Mouse (Mus musculus) liver, embryonic 13.5 days (tissue): ENCODE results near the gene Nsf. TPM values are rescaled to one million over a fixed set of nuclear protein-coding genes. Genes with fewer than 3 reads are reported as not detected.

ENCODE experiments used
- ATAC-seq: fragments of 200-750 bp; cut with Nextera tagmentation; 2 replicates; pipeline ENCODE4 v1.8.0; 2017; ENCODE audit warnings: low read depth, mild to moderate bottlenecking, moderate number of reproducible peaks, moderate library complexity
- DNase-seq: peaks from one replicate; pipeline ENCODE4 v3.0.0; 2022
- H3K27ac ChIP-seq: fragments of 300-500 bp; sonication (generic); 2 replicates; pipeline ENCODE4 v1.5.1; 2015; ENCODE audit warnings: moderate library complexity, mild to moderate bottlenecking, inconsistent platforms
- H3K27me3 ChIP-seq: fragments of 300-500 bp; sonication (generic); 2 replicates; pipeline ENCODE4 v1.6.1; 2015; ENCODE audit warnings: mild to moderate bottlenecking, inconsistent platforms
- H3K36me3 ChIP-seq: fragments of 300-500 bp; sonication (generic); 2 replicates; pipeline ENCODE4 v1.6.1; 2015; ENCODE audit warnings: mild to moderate bottlenecking, inconsistent platforms
- H3K4me1 ChIP-seq: fragments of 300-500 bp; sonication (generic); replicated peaks from 2 replicates; pipeline ENCODE4 v1.6.1; 2015; ENCODE audit warnings: inconsistent platforms
- H3K4me2 ChIP-seq: fragments of 300-500 bp; sonication (generic); 2 replicates; pipeline ENCODE4 v1.6.1; 2015; ENCODE audit warnings: inconsistent platforms, mild to moderate bottlenecking, moderate library complexity
- H3K4me3 ChIP-seq: fragments of 300-500 bp; sonication (generic); replicated peaks from 2 replicates; pipeline ENCODE4 v1.5.1; 2015; ENCODE audit warnings: mild to moderate bottlenecking, inconsistent platforms
- H3K9ac ChIP-seq: fragments of 300-500 bp; sonication (generic); 2 replicates; pipeline ENCODE4 v1.6.1; 2015; ENCODE audit warnings: mild to moderate bottlenecking, inconsistent platforms
- H3K9me3 ChIP-seq: fragments of 300-500 bp; sonication (generic); replicated peaks from 2 replicates; pipeline ENCODE4 v1.6.1; 2016; ENCODE audit warnings: inconsistent platforms
- WGBS: fragments of 180-500 bp; shearing (Covaris S2); methylation state at CpG from one replicate; pipeline ENCODE4 v1.1.7; 2015; ENCODE audit not compliant: insufficient replicate concordance; 5-methylcytosine and 5-hydroxymethylcytosine counted together
- polyA plus RNA-seq: library from polyadenylated mRNA; unstranded; fragments of >200 nt; fragmentation: Nextera tagmentation; extraction: Ambion mirVana; gene quantifications from 2 replicates; pipeline ENCODE4 v1.2.1, GENCODE M21; 2015

Gene Nsf
- polyA plus RNA-seq, 1 experiment from 2014 or later, result 29.6 TPM

GRCm38 (mm10) chr11:103808771-103809610 is 144.9 kb downstream of the Nsf start:
- DNase-seq (no peak), ATAC-seq (no peak)
- no peak overlapping the region for H3K9ac ChIP-seq

GRCm38 (mm10) chr11:103807966-103808365 is 145.9 kb downstream of the Nsf start:
- ATAC-seq, result no peak

More at GRCm38 (mm10) chr11:103808771-103809610, 144.9 kb downstream of the Nsf start:
- peaks cover 92% of the 10 kb centered on the region for H3K27me3 ChIP-seq
- no peaks in the 10 kb centered on the region for H3K36me3 ChIP-seq
- no peak overlapping the region for H3K27ac ChIP-seq
- H3K4me1 ChIP-seq, result peaks cover 11% of the 10 kb centered on the region
- H3K9me3 ChIP-seq, result no peaks in the 10 kb centered on the region
- WGBS, result 9% methylated on average over 29 of the region's 29 CpGs
- peak overlapping the region; percentile 55 for H3K4me3 ChIP-seq
- peak overlapping the region; percentile 70 for H3K4me2 ChIP-seq

GRCm38 (mm10) chr11:103804804-103805203 is 149.1 kb downstream of the Nsf start:
- Histone ChIP-seq H3K36me3 (no peaks in the 10 kb centered on the region), H3K4me3 (no peak overlapping the region), H3K27ac (no peak overlapping the region), H3K27me3 (peaks cover 52% of the 10 kb centered on the region), H3K9ac (no peak overlapping the region), H3K9me3 (no peaks in the 10 kb centered on the region), H3K4me2 (no peak overlapping the region), H3K4me1 (peaks cover 6% of the 10 kb centered on the region)
- 63% methylated on average over 4 of the region's 4 CpGs for WGBS
- ATAC-seq (no peak), DNase-seq (no peak)

More at GRCm38 (mm10) chr11:103807966-103808365, 145.9 kb downstream of the Nsf start:
- Histone ChIP-seq H3K27me3 (peaks cover 84% of the 10 kb centered on the region), H3K9me3 (no peaks in the 10 kb centered on the region), H3K4me2 (no peak overlapping the region), H3K9ac (no peak overlapping the region), H3K36me3 (no peaks in the 10 kb centered on the region), H3K27ac (no peak overlapping the region), H3K4me3 (no peak overlapping the region), H3K4me1 (peaks cover 11% of the 10 kb centered on the region)
- no peak for DNase-seq
- 37% methylated on average over 12 of the region's 12 CpGs for WGBS

- Histone ChIP-seq H3K4me1 (0 out of 2 replicates have a peak, but pooled peaks cover under 1% of the 10 kb centered on the region), H3K4me3 (no peak overlapping the region), H3K4me2 (no peak overlapping the region), H3K36me3 (no peaks in the 10 kb centered on the region), H3K9ac (no peak overlapping the region), H3K9me3 (no peaks in the 10 kb centered on the region), H3K27ac (no peak overlapping the region), H3K27me3 (peaks cover 45% of the 10 kb centered on the region)
- DNase-seq (no peak), ATAC-seq (no peak)
- 60% methylated on average over 11 of the region's 11 CpGs for WGBS
Measured at GRCm38 (mm10) chr11:103804126-103804525, 149.7 kb downstream of the Nsf start.

- 62% methylated on average over 9 of the region's 9 CpGs for WGBS
- no peak overlapping the region for H3K4me2 ChIP-seq
- H3K27ac ChIP-seq, result no peak overlapping the region
- H3K36me3 ChIP-seq, result no peaks in the 10 kb centered on the region
- H3K4me1 ChIP-seq, result no peaks in the 10 kb centered on the region
- no peak overlapping the region for H3K9ac ChIP-seq
- H3K9me3 ChIP-seq, result no peaks in the 10 kb centered on the region
- H3K27me3 ChIP-seq, result peaks cover 40% of the 10 kb centered on the region
- H3K4me3 ChIP-seq, result no peak overlapping the region
- no peak for DNase-seq
- ATAC-seq, result no peak
Measured at GRCm38 (mm10) chr11:103801128-103801527, 152.7 kb downstream of the Nsf start.

GRCm38 (mm10) chr11:103789951-103790350 is 163.9 kb downstream of the Nsf start:
- no peak overlapping the region for H3K4me3 ChIP-seq
- H3K27me3 ChIP-seq, result peaks cover 48% of the 10 kb centered on the region
- no peaks in the 10 kb centered on the region for H3K4me1 ChIP-seq
- H3K27ac ChIP-seq, result no peak overlapping the region
- H3K4me2 ChIP-seq, result no peak overlapping the region
- ATAC-seq, result no peak
- DNase-seq, result no peak
- no peak overlapping the region for H3K9ac ChIP-seq
- no peaks in the 10 kb centered on the region for H3K9me3 ChIP-seq
- WGBS, result 38% methylated on average over 5 of the region's 5 CpGs
- H3K36me3 ChIP-seq, result no peaks in the 10 kb centered on the region

- no peaks in the 10 kb centered on the region for H3K4me1 ChIP-seq
- H3K27me3 ChIP-seq, result peaks cover 41% of the 10 kb centered on the region
- no peak for ATAC-seq
- no peak overlapping the region for H3K4me3 ChIP-seq
- H3K36me3 ChIP-seq, result no peaks in the 10 kb centered on the region
- H3K9ac ChIP-seq, result no peak overlapping the region
- no peak for DNase-seq
- no peak overlapping the region for H3K27ac ChIP-seq
- H3K4me2 ChIP-seq, result no peak overlapping the region
- H3K9me3 ChIP-seq, result no peaks in the 10 kb centered on the region
- 46% methylated on average over 9 of the region's 9 CpGs for WGBS
Measured at GRCm38 (mm10) chr11:103780152-103780551, 173.7 kb downstream of the Nsf start.

GRCm38 (mm10) chr11:103774228-103774530 is 179.7 kb downstream of the Nsf start:
- Histone ChIP-seq H3K9me3 (no peaks in the 10 kb centered on the region), H3K4me2 (peak overlapping the region; percentile 38), H3K4me1 (peaks cover 12% of the 10 kb centered on the region), H3K36me3 (no peaks in the 10 kb centered on the region), H3K27me3 (peaks cover 88% of the 10 kb centered on the region), H3K9ac (no peak overlapping the region), H3K27ac (no peak overlapping the region), H3K4me3 (peak overlapping the region; percentile 31)
- DNase-seq (no peak), ATAC-seq (no peak)
- WGBS, result 2% methylated on average over 19 of the region's 19 CpGs

GRCm38 (mm10) chr11:103773387-103774227 is 180.2 kb downstream of the Nsf start, which contains the start of gene Wnt3:
Gene Wnt3, plus strand, starts transcription at chr11:103774150.
- peak within 1 kb of the TSS; percentile 38 for H3K4me2 ChIP-seq
- H3K36me3 ChIP-seq, result no peaks in the 10 kb centered on the region
- H3K4me1 ChIP-seq, result peaks cover 12% of the 10 kb centered on the region
- H3K9me3 ChIP-seq, result no peaks in the 10 kb centered on the region
- ATAC-seq (no peak), DNase-seq (no peak)
- peak within 1 kb of the TSS; percentile 31 for H3K4me3 ChIP-seq
- H3K27me3 ChIP-seq, result peaks cover 93% of the 10 kb centered on the region
- no peak within 1 kb of the TSS for H3K27ac ChIP-seq
- 2% methylated on average over 60 of the region's 60 CpGs for whole genome bisulfite sequencing
- no peak within 1 kb of the TSS for H3K9ac ChIP-seq

GRCm38 (mm10) chr11:103772505-103773386 is 181.1 kb downstream of the Nsf start:
- H3K4me3 ChIP-seq, result peak overlapping the region; percentile 31

More at GRCm38 (mm10) chr11:103772505-103773386, 181.1 kb downstream of the Nsf start:
- no peaks in the 10 kb centered on the region for H3K9me3 ChIP-seq
- peaks cover 96% of the 10 kb centered on the region for H3K27me3 ChIP-seq
- H3K36me3 ChIP-seq, result no peaks in the 10 kb centered on the region
- peak overlapping the region; percentile 38 for H3K4me2 ChIP-seq
- no peak for DNase-seq
- H3K27ac ChIP-seq, result no peak overlapping the region
- no peak for ATAC-seq
- WGBS, result 2% methylated on average over 23 of the region's 23 CpGs
- peaks cover 12% of the 10 kb centered on the region for H3K4me1 ChIP-seq
- no peak overlapping the region for H3K9ac ChIP-seq
